Mouse (Mus musculus) liver, embryonic 14 days (tissue): ENCODE data around the gene Cyp1a1. TPM values are rescaled to one million over a fixed set of nuclear protein-coding genes. Genes with fewer than 3 reads are reported as not detected.

Experiments used
- polyA plus RNA-seq: library from polyadenylated mRNA; depleted of rRNA; stranded (reverse); fragments of >200 nt; gene quantifications from 2 replicates; pipeline ENCODE4 v1.2.3, GENCODE M21; 2012; rRNA removed

Cyp1a1 gene
- polyA plus RNA-seq, result 0.12 TPM in 2 replicates

DNA sequence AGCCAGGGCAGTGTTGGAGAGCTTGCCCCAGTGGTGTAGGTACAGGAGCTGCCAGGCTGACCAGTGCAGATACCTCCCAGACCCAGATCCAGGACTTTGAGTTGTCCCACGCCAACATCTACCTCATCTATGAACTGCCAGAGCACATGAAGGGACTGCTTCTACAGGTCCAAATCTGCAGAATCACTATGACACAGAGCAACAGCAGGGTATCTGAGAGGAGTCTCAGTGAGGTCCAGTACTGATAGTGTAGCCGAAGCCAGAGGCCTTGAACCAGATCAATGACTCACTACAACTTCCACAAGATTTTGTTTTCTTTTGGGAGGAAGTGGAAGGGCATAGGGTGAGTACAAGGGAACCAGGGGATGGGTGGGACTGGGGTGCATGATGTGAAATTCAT is at the start of gene Cyp1a1:
Cyp1a1 (plus strand) TSS at position 178 of the 400 bp plus-strand sequence.

GRCm38 (mm10) chr9:57653283-57653682 is 34.4 kb upstream of the Cyp1a1 start, which contains the start of gene Csk:
Gene Csk (minus strand): TSS chr9:57653631.

GRCm38 (mm10) chr9:57683520-57683919 is 4.2 kb upstream of the Cyp1a1 start, which contains the start of gene Cyp1a2:
Gene Cyp1a2 (minus strand): TSS chr9:57683703.

DNA sequence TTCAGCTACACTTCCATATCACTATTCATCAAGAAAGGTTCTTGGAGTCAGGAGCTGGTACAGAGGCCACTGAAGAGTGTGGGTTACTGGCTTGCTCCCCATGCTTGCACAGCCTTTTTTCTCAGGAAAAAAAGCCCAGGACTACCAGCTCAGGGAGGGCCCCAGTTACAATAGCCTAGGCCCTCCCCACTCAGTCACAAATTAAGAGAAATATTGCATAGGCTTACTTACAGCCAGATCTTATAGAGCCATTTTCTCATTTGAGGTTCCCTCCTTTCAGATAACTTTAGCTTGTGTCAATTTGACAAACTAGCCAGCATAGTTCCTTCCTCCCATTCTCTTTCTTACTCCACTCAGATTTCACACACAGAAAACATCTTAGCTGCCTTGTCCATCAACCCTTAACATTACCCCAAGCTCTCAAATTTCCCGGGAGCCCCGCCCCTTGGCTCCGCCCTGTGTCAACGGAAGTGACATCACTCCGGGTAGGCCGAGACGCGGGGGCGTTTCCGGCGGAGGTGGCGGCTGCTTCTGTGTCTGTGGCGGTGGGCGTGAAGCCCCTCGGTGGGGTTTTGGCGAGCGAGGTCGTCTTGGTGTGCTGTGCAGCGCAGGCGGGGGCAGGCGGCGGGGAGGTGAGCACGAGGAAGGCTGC is 20.5 kb downstream of the Cyp1a1 start, which contains the start of gene Edc3:
Edc3 (plus strand) TSS at position 473 of the 652 bp plus-strand sequence.

Other genes with a start within 250 kb of the Cyp1a1 start
- 7.3 and 10.2 TPM in 2 replicates for gene Ppcdc, start 247.8 kb upstream of the Cyp1a1 start, polyA plus RNA-seq
- gene Scamp5, start 219.9 kb upstream of the Cyp1a1 start, polyA plus RNA-seq, result 6.9 and 9.7 TPM in 2 replicates
- 0.17 and 0.33 TPM in 2 replicates for gene Rpp25, start 183.9 kb upstream of the Cyp1a1 start, polyA plus RNA-seq
- 109 and 132 TPM in 2 replicates for gene Cox5a, start 166.7 kb upstream of the Cyp1a1 start, polyA plus RNA-seq
- 3.4 TPM in 2 replicates for gene Fam219b, start 150.4 kb upstream of the Cyp1a1 start, polyA plus RNA-seq
- 8.5 and 9.4 TPM in 2 replicates for gene Mpi, start 135.2 kb upstream of the Cyp1a1 start, polyA plus RNA-seq
- gene Scamp2, start 127.0 kb upstream of the Cyp1a1 start, polyA plus RNA-seq, result 12.8 and 15.4 TPM in 2 replicates
- gene Ulk3, start 98.5 kb upstream of the Cyp1a1 start, polyA plus RNA-seq, result 3.5 and 3.6 TPM in 2 replicates
- not detected in 2 replicates for gene Cplx3, start 81.6 kb upstream of the Cyp1a1 start, polyA plus RNA-seq
- gene Lman1l, start 67.2 kb upstream of the Cyp1a1 start, polyA plus RNA-seq, result 0.01 TPM in 1 of 2 replicates, not detected in the other
- 24.7 and 27.4 TPM in 2 replicates for gene Csk, start 34.3 kb upstream of the Cyp1a1 start, polyA plus RNA-seq
- 0.08 TPM in 2 replicates for gene Cyp1a2, start 4.2 kb upstream of the Cyp1a1 start, polyA plus RNA-seq
- 6.1 and 7.4 TPM in 2 replicates for gene Edc3, start 20.6 kb downstream of the Cyp1a1 start, polyA plus RNA-seq
- gene Clk3, start 77.9 kb downstream of the Cyp1a1 start, polyA plus RNA-seq, result 116 and 134 TPM in 2 replicates
- 6.5 and 8.1 TPM in 2 replicates for gene Arid3b, start 148.9 kb downstream of the Cyp1a1 start, polyA plus RNA-seq
- gene Ubl7, start 223.1 kb downstream of the Cyp1a1 start, polyA plus RNA-seq, result 22.7 and 27.6 TPM in 2 replicates